Mouse (Mus musculus): Measurements from ENCODE around the gene Csrp2. TPM values are rescaled to one million over a fixed set of nuclear protein-coding genes. Genes with fewer than 3 reads are reported as not detected.

Csrp2 gene
- polyA plus RNA-seq, 1 experiment from 2014 or later: 130 TPM

DNA sequence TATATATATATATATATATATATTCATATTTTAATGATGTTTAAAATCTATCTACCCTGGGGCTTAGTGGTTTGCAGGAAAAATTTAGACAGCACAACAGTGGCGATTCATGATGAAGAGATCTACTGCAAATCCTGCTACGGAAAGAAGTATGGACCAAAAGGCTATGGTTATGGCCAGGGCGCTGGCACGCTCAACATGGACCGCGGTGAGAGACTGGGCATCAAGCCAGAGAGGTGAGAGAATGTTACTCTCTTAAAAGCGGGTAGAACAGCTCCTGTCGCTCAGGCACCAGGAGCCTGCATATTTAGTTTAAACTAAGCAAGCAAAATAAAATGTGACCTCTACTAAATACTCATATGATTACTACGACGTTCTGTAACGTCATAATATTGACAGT lies 15.5 kb downstream of the Csrp2 start:
- no peak overlapping the region for H3K27ac ChIP-seq
- peaks cover 20% of the 10 kb centered on the region for H3K36me3 ChIP-seq
- H3K4me3 ChIP-seq: no peak overlapping the region
- no peaks in the 10 kb centered on the region for H3K27me3 ChIP-seq
- H3K4me1 ChIP-seq: peaks cover 26% of the 10 kb centered on the region
- ATAC-seq (ENCODE audit: insufficient number of reproducible peaks, low FRiP score, low TSS enrichment, low read depth): no peak
- WGBS: 69% methylated on average over 11 of the region's 11 CpGs
- H3K4me2 ChIP-seq: no peak overlapping the region
- no peak overlapping the region for H3K9ac ChIP-seq
- no peaks in the 10 kb centered on the region for H3K9me3 ChIP-seq

DNA sequence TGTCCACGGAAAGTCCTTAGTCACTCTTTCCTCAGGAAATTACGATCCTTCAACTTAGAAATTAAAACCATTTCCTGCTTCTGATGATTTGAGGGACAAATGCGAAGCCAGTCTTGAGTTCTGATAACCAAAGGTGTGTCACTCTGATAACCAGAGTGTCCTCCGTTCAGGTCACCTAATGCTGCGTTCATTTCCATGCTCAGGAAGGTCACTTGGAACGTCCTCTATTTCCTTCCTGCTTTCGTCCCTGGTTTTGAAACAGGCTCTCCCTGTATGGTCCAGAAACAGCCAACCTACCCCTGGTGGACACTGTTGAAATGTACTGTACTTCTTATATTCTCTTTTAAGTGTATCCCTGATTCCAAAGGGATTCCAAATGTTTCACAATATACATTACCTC lies 16.1 kb downstream of the Csrp2 start:
- WGBS: 74% methylated on average over 7 of the region's 7 CpGs
- H3K36me3 ChIP-seq: peaks cover 20% of the 10 kb centered on the region

DNA sequence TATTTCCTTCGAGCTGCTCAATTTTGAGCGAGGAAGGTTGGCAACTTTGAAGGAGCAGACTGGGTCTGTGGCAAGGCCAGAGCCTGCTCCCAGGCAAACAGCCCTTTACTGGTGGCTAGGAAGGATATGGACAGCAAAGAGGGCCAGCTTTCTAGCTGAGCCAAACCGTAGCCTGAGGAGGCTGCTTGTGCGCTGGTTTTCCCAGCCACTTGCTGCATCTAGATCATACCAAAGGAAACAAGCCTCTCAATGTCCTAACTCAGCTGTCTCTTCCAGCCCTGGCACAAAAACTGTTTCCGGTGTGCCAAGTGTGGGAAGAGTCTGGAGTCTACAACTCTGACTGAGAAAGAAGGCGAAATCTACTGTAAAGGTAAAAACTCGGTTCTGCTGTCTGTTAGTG lies 18.8 kb downstream of the Csrp2 start:
- no peak for ATAC-seq (ENCODE audit: insufficient number of reproducible peaks, low FRiP score, low TSS enrichment, low read depth)
- Histone ChIP-seq H3K36me3 (peaks cover 30% of the 10 kb centered on the region), H3K4me2 (no peak overlapping the region), H3K27me3 (no peaks in the 10 kb centered on the region), H3K27ac (no peak overlapping the region), H3K9me3 (no peaks in the 10 kb centered on the region), H3K4me1 (peaks cover 4% of the 10 kb centered on the region), H3K9ac (no peak overlapping the region), H3K4me3 (no peak overlapping the region)
- WGBS: 89% methylated on average over 7 of the region's 7 CpGs

More for the DNA sequence above, 16.1 kb downstream of the Csrp2 start:
- no peaks in the 10 kb centered on the region for H3K27me3 ChIP-seq
- no peaks in the 10 kb centered on the region for H3K9me3 ChIP-seq
- peaks cover 20% of the 10 kb centered on the region for H3K4me1 ChIP-seq
- no peak for ATAC-seq (ENCODE audit: insufficient number of reproducible peaks, low FRiP score, low TSS enrichment, low read depth)
- no peak overlapping the region for H3K4me2 ChIP-seq
- no peak overlapping the region for H3K27ac ChIP-seq
- no peak overlapping the region for H3K4me3 ChIP-seq
- no peak overlapping the region for H3K9ac ChIP-seq

DNA sequence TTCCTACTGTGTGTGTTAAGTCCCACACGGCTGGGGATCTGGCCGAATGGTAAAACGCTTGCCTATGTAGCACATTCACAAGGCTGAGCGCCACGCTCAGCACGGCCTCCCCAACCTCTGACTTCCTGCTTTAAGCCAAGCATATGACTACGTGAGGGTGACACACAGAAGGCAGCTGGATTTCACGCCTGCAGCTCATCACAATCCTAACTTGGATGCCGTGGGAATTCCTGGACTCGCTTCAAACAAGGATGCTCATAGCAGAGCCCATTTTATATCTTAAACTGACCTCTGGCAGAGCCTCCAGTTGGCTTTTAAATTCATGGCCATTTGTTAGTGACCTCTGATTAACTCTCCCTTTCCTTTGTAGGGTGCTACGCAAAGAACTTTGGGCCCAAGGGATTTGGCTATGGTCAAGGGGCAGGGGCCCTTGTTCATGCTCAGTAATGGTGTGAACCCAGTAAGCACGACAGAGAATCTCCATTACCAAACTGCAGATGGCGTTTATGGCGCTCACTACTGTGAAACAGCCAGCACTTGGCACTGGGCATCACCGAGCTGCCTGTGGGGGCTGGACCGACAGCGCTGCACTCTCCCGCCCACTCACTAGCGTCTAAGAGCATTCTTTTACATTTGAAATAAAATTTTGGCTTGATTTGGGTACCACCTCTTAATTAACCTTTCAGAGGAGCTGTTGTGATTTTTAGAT lies 19.4 kb downstream of the Csrp2 start:
- Histone ChIP-seq H3K27ac (no peak overlapping the region), H3K27me3 (no peaks in the 10 kb centered on the region), H3K4me3 (no peak overlapping the region), H3K9me3 (no peaks in the 10 kb centered on the region), H3K36me3 (peaks cover 33% of the 10 kb centered on the region), H3K9ac (no peak overlapping the region), H3K4me2 (no peak overlapping the region), H3K4me1 (peaks cover 4% of the 10 kb centered on the region)
- 82% methylated on average over 19 of the region's 19 CpGs for WGBS
- no peak for ATAC-seq (ENCODE audit: insufficient number of reproducible peaks, low FRiP score, low TSS enrichment, low read depth)

DNA sequence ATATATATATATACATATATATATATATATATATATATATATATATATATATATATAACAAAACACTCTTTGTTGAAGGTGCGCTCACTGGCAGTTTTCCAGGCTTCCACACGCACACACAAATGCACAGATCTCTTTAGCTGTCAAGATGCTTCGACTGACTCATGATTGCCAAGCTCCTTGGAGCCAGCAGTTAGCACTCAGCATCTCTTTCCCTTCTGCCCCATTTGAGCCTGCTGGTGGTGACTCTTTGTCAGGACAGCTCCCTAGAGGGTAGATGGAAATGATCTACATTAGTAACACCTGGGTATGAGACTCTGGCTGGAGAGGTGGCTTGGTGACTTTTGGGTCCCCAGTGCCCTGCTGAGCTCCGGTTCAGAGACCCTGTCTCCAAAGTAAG lies 20.1 kb downstream of the Csrp2 start:
- Histone ChIP-seq H3K36me3 (peaks cover 36% of the 10 kb centered on the region), H3K4me1 (peaks cover 4% of the 10 kb centered on the region), H3K27me3 (no peaks in the 10 kb centered on the region), H3K27ac (no peak overlapping the region), H3K4me2 (no peak overlapping the region), H3K9ac (no peak overlapping the region), H3K9me3 (no peaks in the 10 kb centered on the region), H3K4me3 (no peak overlapping the region)
- 73% methylated on average over 4 of the region's 4 CpGs for WGBS
- ATAC-seq (ENCODE audit: insufficient number of reproducible peaks, low FRiP score, low TSS enrichment, low read depth): no peak

DNA sequence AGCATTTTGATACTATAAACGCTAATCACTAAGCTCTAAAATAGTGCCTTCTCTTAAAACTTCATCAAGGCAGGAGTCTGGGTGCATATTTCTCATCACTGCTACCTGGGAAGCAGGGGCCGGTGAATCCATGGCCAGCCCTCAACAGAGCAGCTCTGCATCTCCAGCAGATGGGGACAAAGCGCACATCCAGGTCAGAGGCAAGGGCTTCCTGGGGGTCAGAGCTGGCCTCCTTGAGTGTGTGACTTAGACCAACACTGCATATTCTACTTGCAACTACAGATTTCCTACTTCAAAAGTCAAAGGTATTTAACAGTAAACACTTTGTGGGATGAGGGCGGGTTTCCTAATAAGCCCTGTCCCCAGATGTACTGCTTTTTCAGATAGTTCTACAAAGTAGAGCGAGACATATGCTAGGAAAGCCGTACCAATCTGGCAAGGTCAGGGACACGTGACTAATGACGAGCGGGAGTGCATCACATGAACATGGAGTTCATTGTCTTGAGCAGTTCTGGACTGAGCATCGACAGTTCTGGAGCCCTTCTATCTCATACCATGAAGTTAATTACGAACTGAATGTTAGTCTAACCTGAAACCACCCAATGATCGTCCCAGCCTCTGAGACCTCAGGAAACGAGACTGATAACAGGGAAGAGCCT lies 21.3 kb downstream of the Csrp2 start:
- H3K9ac ChIP-seq: no peak overlapping the region
- no peak overlapping the region for H3K4me2 ChIP-seq
- no peaks in the 10 kb centered on the region for H3K9me3 ChIP-seq
- no peak for ATAC-seq (ENCODE audit: insufficient number of reproducible peaks, low FRiP score, low TSS enrichment, low read depth)
- peaks cover 2% of the 10 kb centered on the region; the same call in 1 of the 2 replicates for H3K4me1 ChIP-seq
- no peak overlapping the region for H3K4me3 ChIP-seq
- H3K27ac ChIP-seq: no peak overlapping the region
- peaks cover 37% of the 10 kb centered on the region for H3K36me3 ChIP-seq
- 84% methylated on average over 13 of the region's 13 CpGs for WGBS
- H3K27me3 ChIP-seq: no peaks in the 10 kb centered on the region

DNA sequence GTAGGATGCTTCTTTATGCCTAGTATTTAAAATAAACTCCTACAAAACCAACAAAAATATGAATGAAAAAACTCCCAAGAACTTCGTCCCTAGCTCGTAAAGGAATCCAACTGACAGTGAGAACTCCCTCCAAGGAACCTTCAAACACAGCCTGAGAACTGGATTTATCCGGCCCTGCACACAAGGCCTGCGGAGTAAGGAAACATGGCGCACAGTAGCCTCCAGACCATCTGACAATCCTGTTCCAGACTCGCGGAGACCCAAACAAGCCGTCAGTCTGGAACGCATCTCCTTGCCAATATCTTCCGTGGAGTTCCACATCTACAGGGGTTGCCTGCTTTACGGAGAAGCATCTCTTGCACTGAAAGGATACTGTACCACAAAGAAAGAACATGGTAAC lies 22.4 kb downstream of the Csrp2 start:
- 88% methylated on average over 11 of the region's 11 CpGs for WGBS
- peaks cover 39% of the 10 kb centered on the region for H3K36me3 ChIP-seq
- H3K27ac ChIP-seq: no peak overlapping the region
- no peaks in the 10 kb centered on the region for H3K4me1 ChIP-seq
- H3K9ac ChIP-seq: no peak overlapping the region
- no peak overlapping the region for H3K4me2 ChIP-seq
- no peak overlapping the region for H3K4me3 ChIP-seq
- no peaks in the 10 kb centered on the region for H3K27me3 ChIP-seq
- no peaks in the 10 kb centered on the region for H3K9me3 ChIP-seq
- no peak for ATAC-seq (ENCODE audit: insufficient number of reproducible peaks, low FRiP score, low TSS enrichment, low read depth)

DNA sequence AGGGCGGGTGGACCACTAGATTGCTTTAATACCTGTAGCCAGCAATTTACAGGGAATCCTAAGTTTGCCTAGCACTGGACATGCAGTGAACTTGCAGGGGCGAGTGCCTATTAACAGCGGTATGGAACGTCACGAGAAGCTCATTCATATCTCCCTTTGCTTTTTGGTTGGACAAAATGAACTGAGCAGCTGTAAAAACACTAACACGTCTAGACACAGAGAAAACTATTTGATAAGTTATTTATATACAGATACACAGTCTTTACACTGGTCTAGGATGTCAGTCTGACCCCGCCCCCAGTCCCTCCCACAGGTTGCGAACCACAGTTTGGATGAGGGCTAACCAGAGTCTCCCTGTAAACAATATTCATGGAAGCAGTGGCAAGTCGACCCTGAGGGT lies 23.2 kb downstream of the Csrp2 start:
- Histone ChIP-seq H3K4me1 (no peaks in the 10 kb centered on the region), H3K27ac (no peak overlapping the region), H3K9me3 (no peaks in the 10 kb centered on the region), H3K27me3 (no peaks in the 10 kb centered on the region), H3K4me2 (no peak overlapping the region), H3K36me3 (peaks cover 43% of the 10 kb centered on the region), H3K4me3 (no peak overlapping the region), H3K9ac (no peak overlapping the region)
- no peak for ATAC-seq (ENCODE audit: insufficient number of reproducible peaks, low FRiP score, low TSS enrichment, low read depth)
- 86% methylated on average over 9 of the region's 9 CpGs for WGBS

DNA sequence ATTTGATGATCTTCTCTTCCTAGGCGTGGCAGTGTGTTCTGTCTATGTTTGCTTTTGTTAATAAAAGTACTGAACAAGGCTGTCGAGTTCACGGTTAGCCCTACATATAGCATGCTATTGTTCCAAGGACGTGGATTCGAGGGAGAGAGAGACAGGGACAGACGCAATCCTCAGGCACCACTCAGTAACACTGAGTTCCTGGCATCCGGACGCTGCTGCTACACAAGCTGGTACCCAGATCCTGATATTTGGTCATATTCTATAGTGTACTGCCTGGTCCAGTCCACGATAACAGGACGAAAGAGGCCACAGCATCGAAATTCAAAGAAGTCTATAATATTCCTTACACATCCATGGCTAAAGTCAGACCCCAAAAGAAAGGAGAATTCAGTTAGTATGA lies 24.6 kb downstream of the Csrp2 start:
- H3K9me3 ChIP-seq: no peaks in the 10 kb centered on the region
- no peak overlapping the region for H3K4me2 ChIP-seq
- H3K4me1 ChIP-seq: no peaks in the 10 kb centered on the region
- H3K27me3 ChIP-seq: no peaks in the 10 kb centered on the region
- no peak overlapping the region for H3K9ac ChIP-seq
- no peak overlapping the region for H3K27ac ChIP-seq
- 87% methylated on average over 11 of the region's 11 CpGs for WGBS
- peaks cover 36% of the 10 kb centered on the region for H3K36me3 ChIP-seq
- H3K4me3 ChIP-seq: no peak overlapping the region
- no peak for ATAC-seq (ENCODE audit: insufficient number of reproducible peaks, low FRiP score, low TSS enrichment, low read depth)

DNA sequence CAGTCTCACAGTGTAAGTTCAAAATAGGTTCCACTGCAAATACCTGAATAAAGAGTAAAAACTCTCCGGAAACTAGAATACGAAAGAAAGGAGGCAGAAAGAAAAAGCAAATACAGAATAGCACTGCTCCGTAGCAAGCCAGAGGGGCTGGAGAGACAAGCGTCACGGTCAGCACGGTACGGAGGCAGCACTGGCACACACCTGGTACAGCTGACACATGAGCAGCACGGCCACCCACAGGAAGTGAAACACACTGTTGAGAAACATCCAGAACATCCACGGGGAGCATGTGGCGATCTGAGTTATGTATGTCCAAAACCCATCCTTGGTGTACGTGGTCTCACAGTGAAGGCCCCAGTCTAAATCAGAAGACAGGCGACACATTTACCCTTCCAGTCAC lies 26.4 kb downstream of the Csrp2 start:
- ATAC-seq (ENCODE audit: insufficient number of reproducible peaks, low FRiP score, low TSS enrichment, low read depth): no peak

DNA sequence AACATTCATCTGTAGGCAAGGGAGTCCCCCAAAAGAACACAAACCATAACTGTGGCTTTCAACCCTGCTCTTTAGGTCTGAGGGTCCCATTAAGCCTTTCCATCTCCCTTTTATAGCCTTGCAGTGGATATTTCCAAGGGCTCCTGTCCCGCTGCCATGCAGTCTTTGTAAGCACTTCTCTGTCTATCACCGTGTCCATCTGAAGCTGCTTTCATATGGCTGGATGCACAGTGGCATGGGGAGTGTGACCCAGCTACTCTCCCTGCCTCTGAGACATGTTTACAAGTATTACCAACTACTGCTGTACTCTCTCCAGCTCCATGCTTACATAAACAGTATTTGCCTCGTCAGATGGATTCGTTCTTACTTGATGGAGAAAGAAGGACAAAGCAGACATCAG lies 28.0 kb downstream of the Csrp2 start:
- ATAC-seq (ENCODE audit: insufficient number of reproducible peaks, low FRiP score, low TSS enrichment, low read depth): no peak
- H3K36me3 ChIP-seq: peaks cover 29% of the 10 kb centered on the region

More for the DNA sequence above, 26.4 kb downstream of the Csrp2 start:
- no peak overlapping the region for H3K4me3 ChIP-seq
- no peak overlapping the region for H3K9ac ChIP-seq
- H3K9me3 ChIP-seq: no peaks in the 10 kb centered on the region
- no peaks in the 10 kb centered on the region for H3K27me3 ChIP-seq
- H3K27ac ChIP-seq: no peak overlapping the region
- no peak overlapping the region for H3K4me2 ChIP-seq
- H3K36me3 ChIP-seq: peaks cover 35% of the 10 kb centered on the region
- H3K4me1 ChIP-seq: no peaks in the 10 kb centered on the region
- 74% methylated on average over 12 of the region's 12 CpGs for WGBS

DNA sequence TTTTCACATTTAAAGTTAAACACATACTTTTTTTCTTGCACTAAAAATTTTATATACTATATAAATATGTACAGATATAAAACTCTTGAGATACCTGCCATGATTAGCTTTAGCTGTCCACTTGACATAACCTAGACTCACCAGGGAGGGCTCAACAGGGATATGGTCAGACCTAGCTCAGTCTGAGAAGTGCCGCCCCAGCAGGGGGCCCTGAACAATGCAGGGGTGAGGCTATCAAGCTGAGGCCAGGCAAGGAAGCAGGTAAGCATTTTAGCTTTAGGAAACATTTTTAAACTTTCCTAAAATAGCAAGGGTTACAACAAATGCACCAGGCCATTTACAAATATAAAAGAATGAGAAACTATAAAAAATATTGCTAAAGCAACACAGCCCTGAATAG lies 31.5 kb downstream of the Csrp2 start:
- no peak for ATAC-seq (ENCODE audit: insufficient number of reproducible peaks, low FRiP score, low TSS enrichment, low read depth)
- Histone ChIP-seq H3K4me2 (no peak overlapping the region), H3K27ac (no peak overlapping the region), H3K4me1 (peaks cover 3% of the 10 kb centered on the region; the same call in 1 of the 2 replicates), H3K27me3 (no peaks in the 10 kb centered on the region), H3K9ac (no peak overlapping the region), H3K4me3 (no peak overlapping the region), H3K36me3 (peaks cover 28% of the 10 kb centered on the region), H3K9me3 (no peaks in the 10 kb centered on the region)
- WGBS: 97% methylated on average over 1 of the region's 1 CpGs

More for the DNA sequence above, 28.0 kb downstream of the Csrp2 start:
- Histone ChIP-seq H3K4me3 (no peak overlapping the region), H3K9ac (no peak overlapping the region), H3K27ac (no peak overlapping the region), H3K4me1 (no peaks in the 10 kb centered on the region), H3K4me2 (no peak overlapping the region), H3K9me3 (no peaks in the 10 kb centered on the region), H3K27me3 (no peaks in the 10 kb centered on the region)
- WGBS: 82% methylated on average over 4 of the region's 4 CpGs

Measured in limb, embryonic 15.5 days (tissue).